Mouse (Mus musculus) spleen, postnatal 10 days (tissue): ENCODE measurements around the gene Vmn2r6.
"Not testable (repeated sequence)": the region's sequence is repeated elsewhere in the genome, so short reads cannot be mapped to it uniquely, and the experiment has no call there.

ENCODE experiments used
- DNase-seq, 2 experiments: peaks; one replicate each; pipeline ENCODE4 v3.0.0; 2021 to 2022; ENCODE audit warnings: low spot score in 2 of 2

Vmn2r6 gene

DNA sequence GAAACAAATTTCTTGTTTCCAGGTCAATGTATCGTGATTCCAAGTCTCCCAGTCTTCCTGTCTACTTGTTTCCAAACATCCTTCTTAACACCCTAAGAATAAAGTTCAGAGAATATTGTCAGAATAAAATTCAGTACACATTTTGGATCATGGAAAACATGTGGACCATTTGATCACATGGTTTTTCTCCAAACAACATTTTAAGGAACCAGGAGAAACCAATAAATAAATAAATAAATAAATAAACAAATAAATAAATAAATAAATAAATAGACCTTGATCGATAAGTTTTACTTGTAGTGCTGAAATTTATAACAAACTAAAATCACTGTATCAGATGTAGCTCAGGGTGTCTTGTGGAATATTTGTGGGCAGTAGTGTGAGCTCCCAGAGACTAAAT lies at the start of gene Vmn2r6:
Gene Vmn2r6, minus strand, starts transcription at position 101 of the 400 bp plus-strand sequence.
- DNase-seq, result not testable (repeated sequence)

DNA sequence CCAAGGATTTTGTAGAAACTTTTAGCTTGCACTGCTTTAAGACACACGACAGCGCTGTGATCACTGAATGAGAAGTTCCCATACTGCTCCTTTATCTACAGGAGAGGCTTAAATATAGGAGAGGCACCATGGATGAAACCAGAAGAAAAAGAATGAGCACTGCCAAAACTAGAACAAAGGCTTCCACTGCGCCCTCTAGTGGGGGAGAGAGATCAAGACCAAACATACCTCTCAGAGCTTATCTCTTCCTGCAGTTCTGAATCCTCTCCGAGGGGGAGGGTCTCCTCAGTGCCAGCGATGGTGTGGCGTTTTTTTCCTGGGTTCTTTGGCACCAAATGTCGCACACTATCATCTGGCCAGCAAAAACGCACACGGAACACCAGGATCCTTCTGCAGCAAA lies 22.0 kb upstream of the Vmn2r6 start:
- no peak for DNase-seq

DNA sequence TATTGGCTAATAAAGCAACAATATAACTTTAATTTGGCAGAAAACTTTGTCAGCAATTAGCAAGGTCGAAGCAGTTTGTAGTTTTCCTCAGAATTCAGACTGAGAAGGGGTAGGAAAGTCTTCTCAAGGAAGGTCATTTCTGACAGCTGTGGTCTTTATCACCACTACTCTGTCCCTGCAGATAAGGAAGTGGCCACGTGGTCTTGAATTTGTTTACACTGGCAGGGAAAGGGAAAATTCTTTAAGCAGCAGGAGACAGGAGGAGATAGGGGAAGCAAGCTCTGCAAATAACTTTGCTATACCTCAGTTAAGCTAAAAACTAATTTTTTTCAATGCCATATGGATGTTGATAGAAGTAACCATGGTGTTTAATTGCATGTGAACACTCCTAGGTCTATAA lies 3.2 kb upstream of the Vmn2r6 start:
- not testable (repeated sequence) for DNase-seq

DNA sequence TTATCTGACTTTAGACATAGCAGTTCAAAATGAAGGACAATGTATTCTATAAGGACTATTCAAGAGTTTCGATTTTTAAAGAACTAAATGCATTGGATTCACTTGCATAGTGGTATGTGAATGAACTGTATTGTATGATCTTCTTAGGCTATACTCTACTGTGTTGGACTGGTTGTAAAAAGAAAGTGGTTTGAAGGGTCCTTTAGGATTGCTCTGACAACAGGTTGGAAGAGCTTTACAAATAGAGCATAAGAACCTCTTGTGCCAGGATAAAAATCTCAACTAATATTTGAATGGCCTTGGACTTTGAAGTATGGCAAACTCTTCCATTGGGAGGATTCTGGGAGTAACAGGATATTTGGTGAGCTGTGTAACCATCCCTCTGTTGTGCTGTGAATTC lies 42.0 kb downstream of the Vmn2r6 start:
- not testable (repeated sequence) for DNase-seq

DNA sequence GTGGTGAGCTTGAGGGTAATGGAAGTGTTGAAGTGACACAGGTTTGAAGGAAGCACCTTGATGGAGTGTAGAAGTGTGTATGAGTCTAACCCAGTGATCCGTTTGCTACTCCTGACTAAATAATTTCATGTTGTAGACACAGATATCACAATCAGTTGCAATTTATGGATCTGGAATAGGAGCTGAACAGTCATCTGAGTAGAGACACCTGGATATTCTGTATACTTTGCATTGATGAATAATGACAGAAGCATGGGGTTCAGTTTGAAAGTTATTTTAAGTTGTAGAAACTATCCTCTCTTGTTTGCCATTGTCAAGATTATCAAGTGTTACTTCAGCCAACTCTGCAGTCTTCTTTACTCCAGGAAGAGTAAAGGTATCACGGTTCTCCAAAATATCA lies 55.9 kb downstream of the Vmn2r6 start, which contains the start of gene Vmn2r5:
Gene Vmn2r5, minus strand, starts transcription at position 101 of the 400 bp plus-strand sequence.
- DNase-seq, result not testable (repeated sequence)
